Mouse (Mus musculus) brain, embryonic 14.5 days (tissue): ENCODE measurements around the gene Pir.

ENCODE experiments used
- CTCF ChIP-seq: fragments of 200-500 bp; IDR thresholded peaks from 2 replicates; pipeline ENCODE4 v1.5.1; 2012; ENCODE audit warnings: inconsistent platforms, mild to moderate bottlenecking, moderate library complexity, borderline replicate concordance; ENCODE audit not compliant: insufficient read depth, insufficient read length; ENCODE audit errors: extremely low read depth
- POLR2A ChIP-seq: fragments of 200-500 bp; IDR thresholded peaks from 2 replicates; pipeline ENCODE4 v1.6.1; 2012; ENCODE audit warnings: mild to moderate bottlenecking, inconsistent platforms, borderline replicate concordance; ENCODE audit not compliant: poor library complexity, insufficient read depth, insufficient read length, severe bottlenecking; ENCODE audit errors: extremely low read depth

DNA sequence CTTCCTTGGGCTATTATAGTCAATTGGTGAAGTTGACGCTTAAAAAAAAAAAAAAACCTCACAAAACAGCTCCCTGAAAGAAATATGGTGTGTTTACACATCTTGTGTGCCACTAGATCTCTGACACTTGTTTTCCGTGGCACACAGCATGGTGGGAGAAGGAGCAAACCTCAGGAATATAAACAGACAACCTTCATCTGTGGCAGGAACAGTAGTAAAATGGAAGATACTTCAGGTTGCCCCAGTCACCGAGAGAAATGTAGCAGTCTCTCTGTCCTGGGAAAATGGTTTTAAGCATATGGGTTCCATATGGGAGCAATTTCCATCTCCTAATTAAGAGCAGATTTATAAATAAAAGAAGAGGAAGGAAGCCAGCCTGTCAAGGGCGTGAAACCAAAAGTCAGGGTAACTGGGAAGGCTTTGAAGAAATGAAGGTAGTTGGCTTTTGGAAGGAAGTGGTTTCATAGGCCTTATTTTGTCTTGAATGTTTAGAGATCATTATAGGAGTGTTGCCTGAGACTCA, 54.3 kb downstream of the Pir start:
- TF ChIP-seq CTCF = no peak
- TF ChIP-seq POLR2A = no peak
